ENCODE assay signal across 9 mouse cellular contexts in the genomic region with DNA sequence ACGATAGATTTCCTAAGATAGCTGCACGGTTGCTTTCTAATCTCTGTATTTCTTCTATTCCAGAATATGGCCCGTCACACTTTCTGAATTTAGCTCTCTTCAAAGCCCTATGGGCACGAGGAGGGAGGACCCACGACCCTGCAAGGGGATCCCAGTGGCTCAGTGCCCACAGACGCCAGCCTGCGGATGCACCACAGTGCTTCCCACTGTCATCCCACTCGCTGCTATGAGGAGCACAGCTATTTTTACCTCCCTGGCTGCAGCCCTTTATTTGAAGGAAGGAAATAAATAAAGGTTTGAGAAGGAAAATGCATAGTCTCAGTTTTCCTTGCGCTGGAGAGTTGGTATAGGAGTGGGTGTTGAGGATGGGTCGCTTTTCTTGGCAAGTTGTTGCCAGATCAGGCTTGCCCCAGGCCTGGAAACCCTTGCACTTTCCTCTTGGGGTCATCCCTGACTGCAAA. TPM values are rescaled to one million over a fixed set of nuclear protein-coding genes. Genes with fewer than 3 reads are reported as not detected.
DNase-seq lines count a peak whose midpoint lies in the region; ATAC-seq and TF ChIP-seq lines count a peak whose summit lies in the region.
"Had no signal": no experiment of that assay in that cellular context is flagged by ENCODE, and none has a peak within 500 bp of the region (broad histone marks: within the 10 kb centered on the region; RNA-seq: fewer than 3 reads in every experiment).

No protein-coding gene starts in this region.

- H3K4me1 ChIP-seq in megakaryocyte, embryonic 14.5 days: peaks cover 23% of the 10 kb centered on the region
- 0 out of 2 replicates have a peak, but pooled peaks cover 3% of the 10 kb centered on the region for H3K4me1 ChIP-seq in forebrain, embryonic 14.5 days (ENCODE audit: control insufficient read depth, insufficient read depth, low read length)
- 0 out of 2 replicates have a peak, but pooled peaks cover 6% of the 10 kb centered on the region for H3K4me1 ChIP-seq in olfactory bulb, adult 2 months (ENCODE audit: control insufficient read depth, insufficient read depth, low read length)
- H3K4me1 ChIP-seq: liver, embryonic 13.5 days had no signal

- peak overlapping the region; percentile 98 for H3K4me2 ChIP-seq in forebrain, embryonic 14.5 days (ENCODE audit: low read length)

- no peak for TF ChIP-seq POLR2A in olfactory bulb, adult 2 months (IDR thresholded peaks at IDR 0.05; ENCODE audit: insufficient read depth, low read depth, low read length)

- no peak for TF ChIP-seq CTCF in olfactory bulb, adult 2 months (IDR thresholded peaks at IDR 0.05; ENCODE audit: insufficient read depth, low read depth, low read length)

- H3K27ac ChIP-seq in forebrain, embryonic 14.5 days (ENCODE audit: low read depth, low read length): no peak overlapping the region
- no peak overlapping the region for H3K27ac ChIP-seq in olfactory bulb, adult 2 months (ENCODE audit: insufficient read depth, low read depth, low read length)
- H3K27ac ChIP-seq: liver, embryonic 13.5 days had no signal

- peak overlapping the region; percentile 90 for H3K9ac ChIP-seq in forebrain, embryonic 14.5 days (ENCODE audit: low read length)
- H3K9ac ChIP-seq: liver, embryonic 13.5 days had no signal

- peaks cover 52% of the 10 kb centered on the region for H3K27me3 ChIP-seq in megakaryocyte, embryonic 14.5 days (replicated peaks)
- H3K27me3 ChIP-seq in forebrain, embryonic 14.5 days (replicated peaks; ENCODE audit: control insufficient read depth, insufficient read depth, low read length): no peaks in the 10 kb centered on the region

- ATAC-seq in megakaryocyte, adult 5-6 weeks (ENCODE audit: poor library complexity, severe bottlenecking): no peak
- ATAC-seq in forebrain, embryonic 14.5 days: peak; percentile 37
- ATAC-seq in monocyte, adult 5-6 weeks (replicated peaks; ENCODE audit: insufficient number of reproducible peaks, low FRiP score, low TSS enrichment, poor library complexity, severe bottlenecking): no peak

- 53% methylated on average over 10 of the region's 10 CpGs for WGBS in forebrain, embryonic 14.5 days
- WGBS in olfactory bulb, adult 2 months: 26% methylated on average over 10 of the region's 10 CpGs

- peak overlapping the region; percentile 87 for H3K4me3 ChIP-seq in megakaryocyte, embryonic 14.5 days (replicated peaks)
- peak overlapping the region; percentile 82 for H3K4me3 ChIP-seq in forebrain, embryonic 14.5 days (ENCODE audit: low read depth, low read length)
- peak overlapping the region; percentile 64 for H3K4me3 ChIP-seq in olfactory bulb, adult 2 months (ENCODE audit: insufficient read depth, low read depth, low read length)

- no peaks in the 10 kb centered on the region for H3K9me3 ChIP-seq in megakaryocyte, embryonic 14.5 days
- no peaks in the 10 kb centered on the region for H3K9me3 ChIP-seq in forebrain, embryonic 14.5 days (replicated peaks; ENCODE audit: control insufficient read depth, low read length)
- H3K9me3 ChIP-seq: liver, embryonic 13.5 days had no signal

- H3K36me3 ChIP-seq in megakaryocyte, embryonic 14.5 days (replicated peaks; ENCODE audit: low read length): no peaks in the 10 kb centered on the region
- 0 out of 2 replicates have a peak, but pooled peaks cover 3% of the 10 kb centered on the region for H3K36me3 ChIP-seq in forebrain, embryonic 14.5 days (ENCODE audit: control insufficient read depth, insufficient read depth, low read length)
- H3K36me3 ChIP-seq: liver, embryonic 13.5 days had no signal

- DNase-seq in forebrain, embryonic 14.5 days (ENCODE audit: low spot score): no peak
- peak; percentile 47 to 60 for DNase-seq in left cerebral cortex, adult 18-20 months (ENCODE audit: low spot score in 2 of 2)
- DNase-seq in Muller cell, postnatal 12 days (ENCODE audit: inconsistent ontology term): no peak
- DNase-seq in thymus, postnatal 4 days: no peak
- DNase-seq: liver, embryonic 13.5 days had no signal

RNA-seq across cellular contexts. Expression of gene Adam23, which starts 0.5 kb away (rescaled TPM):
- polyA plus RNA-seq in megakaryocyte, embryonic 14.5 days (2012; ENCODE audit: insufficient read depth, low replicate concordance): 0.09 TPM in 1 of 2 replicates, not detected in the other
- not detected in 2 replicates for total RNA-seq in megakaryocyte, adult 5-6 weeks (2015)
- not detected in 2 replicates for total RNA-seq in megakaryocyte, adult 5-6 weeks (2017)
- polyA plus RNA-seq in forebrain, embryonic 14.5 days (2014; fragmentation: Nextera tagmentation; extraction: Ambion mirVana): 6.6 and 8.2 TPM in 2 replicates
- total RNA-seq in left cerebral cortex, adult 18-20 months (2021): 100 to 1,000 TPM; 135 to 146 TPM
- polyA plus RNA-seq in olfactory bulb, adult 2 months (2012; ENCODE audit: insufficient read depth, insufficient read length, low replicate concordance, missing spikeins): 224 TPM in 1 of 2 replicates, not detected in the other
- total RNA-seq in monocyte, adult 5-6 weeks (2017): 0.19 to 0.53 TPM in 2 of 3 replicates, not detected in the other

Comparison
In these comparisons a context has a peak if more than half of its experiments do, and no peak if none do; other contexts are left out.
1. DNase-seq: peak in left cerebral cortex, adult 18-20 months (2 of 2); none in forebrain, embryonic 14.5 days (single experiment), Muller cell, postnatal 12 days (single experiment) and thymus, postnatal 4 days (single experiment).
2. RNA of gene Adam23, which starts 0.5 kb away (total RNA-seq): 135 to 146 TPM in left cerebral cortex, adult 18-20 months; not detected in megakaryocyte, adult 5-6 weeks and 0.19 to 0.53 TPM in monocyte, adult 5-6 weeks; every median in the first group is over 10 times any median in the second.
3. Peak in every context shown above with its lines, with median percentiles within 50 percentile points of each other: H3K4me3 ChIP-seq.